Mouse (Mus musculus) embryonic stem cell, embryonic (primary cell): ENCODE results near the gene Amacr.

Experiments used
- CTCF ChIA-PET, 4 experiments: fragments of 300-600 bp in 2 of 4; fragments of 350-600 bp in 2 of 4; sonication (Branson Sonifier 250); formaldehyde crosslinking; loops; one replicate each; lab custom pipeline; 2022; ENCODE audit warnings: inconsistent platforms in 2 of 4; lab: Charles Lee
- POLR2A ChIA-PET, 4 experiments: fragments of 300-600 bp in 2 of 4; fragments of 350-600 bp in 2 of 4; sonication (Branson Sonifier 250); formaldehyde crosslinking; loops; one replicate each; lab custom pipeline; 2022; ENCODE audit warnings: antibody characterized with exemption in 4 of 4, inconsistent platforms in 1 of 4; lab: Charles Lee

Amacr gene

DNA sequence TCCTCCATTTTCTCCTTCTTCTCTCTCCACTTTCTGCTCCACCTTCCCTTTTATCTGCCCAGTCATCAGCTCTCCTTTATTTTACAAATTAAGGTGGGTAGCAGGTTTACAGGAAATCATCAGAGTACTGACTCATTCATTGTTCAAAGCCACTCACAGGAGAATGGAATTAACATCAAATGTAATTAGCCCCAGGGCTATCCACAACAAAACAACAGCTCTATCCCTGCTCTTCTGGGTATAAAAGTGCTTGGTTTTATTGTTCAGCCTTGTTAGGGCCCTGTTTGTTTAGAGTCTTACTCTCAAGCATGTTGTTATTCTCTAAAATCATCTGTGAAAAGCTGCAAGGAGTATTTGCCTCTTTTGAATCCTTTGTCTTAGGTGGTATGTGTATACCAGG is 4.4 kb upstream of the Amacr start:
- POLR2A ChIA-PET, result interaction anchor here in 3 of 4 experiments (0.5 to 1.7 kb wide), 14 partner anchors 8 to 423 kb away, joined by 3 to 6 read pairs (median 3); partner anchors contain the start of genes C1qtnf3 (in 1 of the 3), Slc45a2 (in 1 of the 3) and Tars (in 1 of the 3)
- CTCF ChIA-PET, result interaction anchor here in 3 of 4 experiments (0.6 to 1.7 kb wide), 3 partner anchors 56 to 60 kb away, joined by 3 to 5 read pairs (median 4); no protein-coding TSS in a partner anchor

DNA sequence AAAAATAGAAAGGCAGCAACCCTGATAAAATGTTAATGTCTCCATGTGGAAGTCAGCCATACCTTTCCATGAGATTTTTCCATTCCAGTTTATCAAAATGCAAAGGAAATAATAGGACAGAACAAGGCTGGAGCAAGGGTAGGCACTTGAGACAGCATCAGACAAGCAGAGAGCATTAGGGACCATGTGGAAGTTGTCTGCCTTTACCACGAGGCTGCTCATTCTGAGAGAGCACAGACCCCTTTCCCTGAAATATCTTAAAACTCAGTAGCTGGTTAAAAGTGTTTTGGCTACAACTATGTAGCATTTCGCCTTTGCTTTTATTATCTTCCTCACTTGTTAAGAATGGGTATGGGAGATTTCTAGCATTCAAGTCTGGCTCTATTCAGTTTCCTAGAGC is 844 bp upstream of the Amacr start:
- CTCF ChIA-PET, result interaction anchor here (0.8 to 2.4 kb wide), 4 partner anchors 60 kb away, joined by 3 to 10 read pairs (median 7); no protein-coding TSS in a partner anchor
- POLR2A ChIA-PET, result interaction anchor here in 3 of 4 experiments (0.7 to 2.8 kb wide), 20 partner anchors 11 to 510 kb away, joined by 3 to 17 read pairs (median 5); partner anchors contain the start of genes C1qtnf3 (in 2 of the 3), Dnajc21 (in 2 of the 3), Rai14 (in 1 of the 3) and Rxfp3 (in 1 of the 3)

DNA sequence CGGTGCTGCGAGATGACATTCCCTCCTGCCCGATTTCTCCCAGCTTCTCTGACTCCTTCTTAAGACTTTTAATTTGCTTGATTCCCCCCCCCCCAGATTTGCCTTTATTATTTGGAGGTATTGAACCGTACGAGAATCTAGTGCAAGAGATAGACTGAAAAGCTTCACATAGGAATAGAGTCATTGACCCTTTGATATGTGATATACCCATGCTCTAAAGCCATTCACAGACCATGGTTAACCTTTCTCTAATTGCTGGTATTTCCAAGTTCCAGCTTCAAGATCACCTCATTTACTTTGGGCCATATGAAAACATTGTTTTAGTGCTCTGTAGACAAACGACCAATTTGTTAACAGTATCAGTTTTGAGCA is 494 bp downstream of the Amacr start:
- POLR2A ChIA-PET, result interaction anchor here (0.6 to 2.8 kb wide), 63 partner anchors 8 to 1108 kb away, joined by 3 to 17 read pairs (median 4); partner anchors contain the start of genes Tars (in 3 of the 4), Dnajc21 (in 2 of the 4), Rai14 (in 2 of the 4) and Rxfp3 (in 2 of the 4)

DNA sequence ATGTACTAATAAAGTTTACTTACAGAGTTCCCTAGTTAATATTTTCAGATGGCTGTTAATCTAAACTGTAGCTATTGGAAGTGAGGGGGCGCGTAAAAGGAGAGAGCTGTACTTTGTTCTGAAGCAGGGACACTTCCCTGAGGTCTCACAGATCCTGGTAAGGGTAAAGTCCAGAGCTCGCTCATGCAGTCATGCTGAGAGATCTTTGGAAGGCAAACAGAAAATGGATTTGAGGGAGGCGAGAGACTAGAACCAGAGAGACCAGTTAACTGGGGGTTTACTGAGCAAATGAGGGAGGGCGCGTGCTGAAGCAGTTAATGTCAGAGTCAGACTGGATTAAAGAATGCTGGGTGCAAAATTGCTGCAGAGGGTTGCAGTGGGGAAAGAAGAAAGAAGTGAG is 4.2 kb downstream of the Amacr start:
- POLR2A ChIA-PET, result interaction anchor here in 3 of 4 experiments (0.6 to 1.0 kb wide), 4 partner anchors 8 to 1795 kb away, joined by 3 to 5 read pairs (median 4); partner anchors contain the start of gene Dnajc21 (in 1 of the 3)
- CTCF ChIA-PET, result interaction anchor here in 1 of 4 experiments (0.9 kb wide), 1 partner anchor 65 kb away, joined by 3 read pairs; no protein-coding TSS in a partner anchor

More for the DNA sequence above, 494 bp downstream of the Amacr start:
- CTCF ChIA-PET, result interaction anchor here (0.5 to 1.6 kb wide), 11 partner anchors 9 to 353 kb away, joined by 3 to 11 read pairs (median 4); no protein-coding TSS in a partner anchor

DNA sequence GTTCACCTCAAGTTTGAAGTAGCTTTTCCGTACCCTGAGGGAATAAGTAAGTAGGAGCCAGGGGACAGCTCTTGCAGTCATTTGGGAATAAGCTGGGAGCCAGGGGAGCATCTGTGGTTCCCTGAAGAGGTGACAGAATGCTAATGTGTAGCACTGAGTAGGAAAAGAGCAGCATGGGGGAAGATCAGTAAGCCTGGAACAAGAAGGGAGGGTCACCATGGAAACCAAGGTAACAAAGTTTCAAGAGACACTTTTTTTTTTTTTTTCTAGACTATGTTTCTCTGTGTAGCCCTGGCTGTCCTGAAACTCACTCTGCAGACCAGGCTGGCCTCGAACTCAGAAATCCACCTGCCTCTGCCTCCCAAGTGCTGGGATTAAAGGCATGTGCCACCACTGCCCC is 4.9 kb downstream of the Amacr start:
- ChIA-PET CTCF (interaction anchor here in 1 of 4 experiments (0.9 kb wide), 1 partner anchor 66 kb away, joined by 3 read pairs; no protein-coding TSS in a partner anchor), POLR2A (interaction anchor here in 1 of 4 experiments (1.1 kb wide), 1 partner anchor 413 kb away, joined by 3 read pairs; the partner anchor contains the start of gene Tars)

DNA sequence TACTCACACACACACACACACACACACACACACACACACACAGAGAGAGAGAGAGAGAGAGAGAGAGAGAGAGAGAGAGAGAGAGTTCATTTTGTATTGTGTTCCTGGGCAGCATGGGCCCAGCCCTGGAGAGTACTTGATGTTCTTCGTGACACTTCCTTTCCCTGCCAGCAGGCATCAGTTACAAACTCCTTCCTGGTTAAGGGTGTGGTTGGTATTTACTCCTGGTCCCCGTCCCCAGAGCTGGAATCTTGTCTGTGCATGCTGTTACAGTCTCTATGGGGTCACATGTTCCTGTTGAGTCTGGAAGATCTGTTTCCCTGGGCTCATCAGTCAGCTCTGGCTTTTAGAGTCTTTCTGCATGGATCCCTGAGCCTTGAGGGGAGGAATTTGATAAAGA is 8.9 kb downstream of the Amacr start:
- CTCF ChIA-PET, result interaction anchor here in 3 of 4 experiments (0.5 to 2.5 kb wide), 9 partner anchors 9 to 520 kb away, joined by 3 to 16 read pairs (median 4); partner anchors contain the start of genes Amacr (in 1 of the 3) and Dnajc21 (in 1 of the 3)
- POLR2A ChIA-PET, result interaction anchor here in 3 of 4 experiments (0.7 to 1.6 kb wide), 5 partner anchors 9 to 1048 kb away, joined by 3 to 14 read pairs (median 4); partner anchors contain the start of gene Amacr (in 3 of the 3)

DNA sequence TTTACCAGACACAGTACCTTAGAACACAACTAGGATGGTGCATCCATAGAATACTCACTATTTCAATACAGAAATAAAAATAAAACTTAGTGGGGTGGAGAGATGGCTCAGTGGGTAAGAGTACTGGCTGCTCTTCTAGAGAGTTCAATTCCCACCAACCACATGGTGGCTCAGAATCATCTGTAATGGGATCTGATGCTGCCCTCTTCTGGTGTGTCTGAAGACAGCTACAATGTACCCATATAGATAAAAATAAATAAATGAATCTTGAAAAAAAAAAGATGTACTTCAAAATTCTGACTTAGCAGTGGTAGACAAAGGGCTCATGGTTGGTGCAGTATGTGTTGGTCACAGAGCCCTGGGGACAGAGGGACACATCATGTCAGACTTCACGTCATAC is 10.0 kb downstream of the Amacr start:
- ChIA-PET POLR2A (interaction anchor here in 3 of 4 experiments (0.6 to 1.6 kb wide), 4 partner anchors 10 to 297 kb away, joined by 3 to 14 read pairs (median 7); partner anchors contain the start of gene Amacr (in 3 of the 3)), CTCF (interaction anchor here in 3 of 4 experiments (0.6 to 2.5 kb wide), 5 partner anchors 10 to 71 kb away, joined by 3 to 16 read pairs (median 4); partner anchors contain the start of gene Amacr (in 1 of the 3))

DNA sequence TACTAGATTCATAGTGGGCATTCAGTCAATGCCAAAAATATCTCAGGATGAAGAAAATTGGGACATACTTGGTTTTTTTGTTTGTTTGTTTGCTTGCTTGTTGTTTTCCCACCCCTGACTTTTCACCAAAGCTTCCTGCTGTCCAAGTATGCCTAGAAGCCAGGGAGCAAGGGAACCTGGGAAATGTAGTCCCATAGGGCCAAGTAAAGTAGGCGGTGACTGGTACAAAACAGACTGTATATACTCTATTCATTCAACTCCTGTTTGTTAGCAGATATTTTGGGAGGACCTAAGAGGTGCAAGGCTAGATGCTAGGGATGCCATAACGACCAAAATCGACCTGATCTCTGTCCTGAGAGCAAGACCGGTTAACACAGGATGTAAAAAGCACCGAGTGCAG is 18.3 kb downstream of the Amacr start:
- POLR2A ChIA-PET, result interaction anchor here in 3 of 4 experiments (0.5 to 2.0 kb wide), 7 partner anchors 18 to 993 kb away, joined by 3 to 11 read pairs (median 3); partner anchors contain the start of genes Tars (in 2 of the 3) and Amacr (in 1 of the 3)
- CTCF ChIA-PET, result interaction anchor here in 2 of 4 experiments (1.0 to 1.7 kb wide), 2 partner anchors 9 to 79 kb away, joined by 4 read pairs; no protein-coding TSS in a partner anchor

DNA sequence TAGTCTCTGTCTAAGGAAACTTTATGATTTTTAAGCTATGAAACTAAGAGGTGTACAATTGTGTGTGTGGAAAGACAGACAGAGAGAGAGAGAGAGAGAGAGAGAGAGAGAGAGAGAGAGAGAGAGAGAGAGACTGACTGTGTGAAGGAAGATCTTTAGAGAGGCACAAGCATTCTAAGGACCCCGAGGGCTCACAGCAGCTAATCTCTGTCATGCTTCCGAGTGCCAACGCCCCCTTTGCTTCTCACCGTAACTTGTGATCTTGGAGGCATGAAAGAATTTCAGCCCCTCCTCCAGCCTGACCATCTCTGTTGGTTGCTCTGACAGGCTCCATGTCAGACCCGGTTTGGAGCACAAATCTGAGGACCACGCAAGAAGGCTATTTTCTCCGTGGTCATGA is 18.9 kb downstream of the Amacr start, which contains the start of gene Slc45a2:
TSS of gene Slc45a2 (plus strand) at position 301 of the 400 bp plus-strand sequence.
- ChIA-PET POLR2A (interaction anchor here in 2 of 4 experiments (1.0 to 2.0 kb wide), 5 partner anchors 19 to 399 kb away, joined by 3 to 11 read pairs (median 4); partner anchors contain the start of genes Tars (in 2 of the 2) and Amacr (in 1 of the 2)), CTCF (interaction anchor here in 2 of 4 experiments (1.0 to 1.7 kb wide), 2 partner anchors 8 to 80 kb away, joined by 4 read pairs; no protein-coding TSS in a partner anchor)

DNA sequence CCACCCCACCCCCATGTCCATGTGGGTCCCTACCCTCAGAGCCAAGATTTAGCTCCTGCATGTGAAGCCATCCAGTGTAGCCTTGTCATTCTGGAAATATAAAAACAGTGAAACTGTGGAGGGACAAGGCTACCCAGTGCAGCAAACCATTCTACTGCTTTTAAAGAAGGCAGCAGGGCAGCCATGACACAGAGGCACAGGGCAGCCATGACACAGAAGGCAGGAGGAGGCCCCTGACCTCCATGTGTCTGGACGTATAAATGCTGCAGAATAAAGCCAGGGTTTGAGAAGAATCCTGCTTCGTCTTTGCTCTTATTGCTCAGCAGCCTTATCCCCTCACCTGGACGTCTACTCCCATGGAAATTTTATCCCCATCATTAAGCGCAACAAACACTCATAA is 22.2 kb downstream of the Amacr start:
- ChIA-PET POLR2A (interaction anchor here in 1 of 4 experiments (1.2 kb wide), 1 partner anchor 22 kb away, joined by 3 read pairs; the partner anchor contains the start of gene Amacr), CTCF (interaction anchor here in 1 of 4 experiments (1.0 kb wide), 1 partner anchor 22 kb away, joined by 3 read pairs; the partner anchor contains the start of gene Amacr)

DNA sequence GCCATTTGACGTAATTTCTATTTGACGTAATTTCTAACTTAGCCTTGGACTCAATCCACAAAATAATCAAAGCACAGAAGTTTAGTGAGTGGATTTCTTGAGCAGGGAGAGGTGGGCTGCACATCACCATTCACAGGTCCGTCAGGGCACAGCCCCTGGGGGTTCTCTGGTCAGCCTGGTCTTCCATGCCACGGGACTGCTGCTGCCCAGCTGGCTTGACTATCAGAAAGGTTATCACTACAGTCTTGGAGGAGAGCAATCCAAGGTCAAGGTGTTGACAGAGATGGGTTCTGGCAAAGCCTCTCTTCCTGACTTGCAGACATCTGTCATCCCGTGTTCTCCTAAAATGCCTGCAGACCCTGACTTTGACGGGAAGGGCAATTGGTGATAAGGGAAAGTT is 23.1 kb downstream of the Amacr start:
- ChIA-PET POLR2A (no interaction called here), CTCF (interaction anchor here in 1 of 4 experiments (1.3 kb wide), 1 partner anchor 402 kb away, joined by 3 read pairs; no protein-coding TSS in a partner anchor)

DNA sequence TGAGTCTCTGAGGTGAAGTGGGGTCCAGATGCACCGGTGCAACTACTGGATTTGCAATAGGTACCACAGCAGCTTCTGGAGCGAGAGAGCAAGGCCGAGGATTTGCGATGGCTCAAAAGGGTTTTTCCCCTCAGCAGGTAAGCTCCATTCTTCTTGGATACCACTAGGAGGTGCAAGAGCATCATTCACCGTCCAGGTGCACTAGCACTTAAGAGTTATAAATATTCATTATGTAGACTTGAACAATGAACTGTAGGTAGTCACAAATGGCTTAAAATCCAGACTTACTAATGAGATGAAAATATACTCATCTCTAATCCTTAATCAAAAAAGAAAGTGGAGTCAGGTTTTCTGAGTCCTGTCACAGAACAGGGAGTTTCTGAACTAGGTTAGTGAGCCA is 27.2 kb downstream of the Amacr start:
- ChIA-PET CTCF (interaction anchor here (0.6 to 2.4 kb wide), 21 partner anchors 8 to 398 kb away, joined by 3 to 27 read pairs (median 4); partner anchors contain the start of genes Rxfp3 (in 2 of the 4), Amacr (in 1 of the 4) and Slc45a2 (in 1 of the 4)), POLR2A (interaction anchor here in 1 of 4 experiments (0.5 to 1.2 kb wide), 3 partner anchors 56 to 379 kb away, joined by 3 to 4 read pairs (median 3); partner anchors contain the start of gene Adamts12)

DNA sequence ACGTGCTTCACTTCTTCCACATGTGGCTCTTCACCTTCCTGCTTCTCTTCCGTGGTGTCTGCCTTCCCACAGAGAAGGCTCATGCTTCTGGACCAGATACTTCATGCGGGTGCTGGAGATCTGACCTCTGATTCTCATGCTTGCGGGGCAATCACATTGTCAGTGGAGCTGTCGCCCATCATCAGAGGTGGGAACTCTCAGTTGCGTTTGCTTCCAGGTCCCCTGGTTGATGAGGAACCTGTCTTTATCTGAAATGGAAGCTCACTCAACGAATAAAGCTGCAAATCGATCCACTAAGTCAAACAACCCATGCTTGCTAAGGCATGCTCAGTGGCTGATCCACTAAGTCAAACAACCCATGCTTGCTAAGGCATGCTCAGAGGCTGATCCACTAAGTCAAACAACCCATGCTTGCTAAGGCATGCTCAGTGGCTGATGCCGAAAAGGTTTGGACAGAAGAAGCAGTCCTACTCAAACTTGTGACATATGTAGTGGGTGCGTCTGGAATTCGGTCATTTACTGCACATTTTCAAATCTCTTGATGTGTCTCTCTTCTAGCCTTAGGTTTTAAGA is 29.5 kb downstream of the Amacr start:
- ChIA-PET POLR2A (no interaction called here), CTCF (no interaction called here)

DNA sequence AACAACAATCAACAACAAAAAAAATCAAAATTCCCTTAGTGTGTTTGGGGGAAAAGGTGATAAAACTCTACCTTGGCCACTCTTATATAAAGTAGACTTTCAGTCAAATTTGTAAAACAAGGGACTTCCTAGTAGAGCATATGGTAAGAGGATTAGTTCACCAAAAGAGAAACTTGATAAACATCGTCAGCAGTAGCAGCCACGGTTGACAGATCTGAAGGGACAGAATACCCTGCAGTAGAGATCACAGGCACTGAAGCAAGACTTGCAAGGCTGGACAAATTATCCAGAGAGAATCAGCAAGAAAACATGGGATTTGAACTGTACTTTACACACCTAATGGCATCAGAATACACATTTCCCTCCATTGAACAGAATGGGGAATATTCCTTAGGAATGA is 33.4 kb downstream of the Amacr start:
- CTCF ChIA-PET, result no interaction called here
- POLR2A ChIA-PET, result interaction anchor here in 1 of 4 experiments (0.8 kb wide), 1 partner anchor 385 kb away, joined by 5 read pairs; no protein-coding TSS in a partner anchor

DNA sequence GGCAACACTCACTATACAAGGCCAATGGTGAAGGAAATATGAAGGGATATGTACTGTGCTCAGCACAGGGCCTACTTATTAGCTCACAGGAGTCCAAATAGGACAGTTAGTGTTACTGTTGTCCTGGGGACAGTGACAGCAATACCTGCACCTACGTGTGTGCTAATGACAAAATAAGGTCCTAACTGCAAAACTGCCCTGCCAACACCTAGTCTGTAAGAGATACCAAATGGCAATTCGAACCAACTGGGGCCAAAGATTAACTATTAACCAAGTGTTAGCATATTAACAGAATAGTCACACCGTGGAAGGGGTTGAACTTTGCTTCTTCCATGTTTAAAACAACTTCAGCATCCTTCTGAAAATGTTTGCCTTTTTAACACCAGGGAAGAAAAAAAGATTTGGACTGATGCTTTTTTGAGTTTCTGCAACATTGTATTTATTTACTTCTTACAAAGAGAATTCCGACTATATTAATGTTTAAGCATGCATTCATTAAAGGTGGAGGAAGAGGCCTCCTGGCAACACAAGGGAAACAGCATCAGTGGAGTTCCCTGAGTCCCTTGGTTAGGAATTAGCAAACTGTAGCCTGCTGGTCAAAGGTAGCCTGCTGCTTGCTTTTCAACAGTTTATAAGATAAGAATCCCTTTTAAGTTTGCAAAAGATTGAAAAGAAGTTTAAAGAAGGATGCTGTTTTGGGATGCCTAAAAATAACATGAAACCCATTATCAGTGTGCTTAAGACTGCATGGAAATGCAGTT is 45.4 kb downstream of the Amacr start:
- ChIA-PET POLR2A (no interaction called here), CTCF (no interaction called here)

DNA sequence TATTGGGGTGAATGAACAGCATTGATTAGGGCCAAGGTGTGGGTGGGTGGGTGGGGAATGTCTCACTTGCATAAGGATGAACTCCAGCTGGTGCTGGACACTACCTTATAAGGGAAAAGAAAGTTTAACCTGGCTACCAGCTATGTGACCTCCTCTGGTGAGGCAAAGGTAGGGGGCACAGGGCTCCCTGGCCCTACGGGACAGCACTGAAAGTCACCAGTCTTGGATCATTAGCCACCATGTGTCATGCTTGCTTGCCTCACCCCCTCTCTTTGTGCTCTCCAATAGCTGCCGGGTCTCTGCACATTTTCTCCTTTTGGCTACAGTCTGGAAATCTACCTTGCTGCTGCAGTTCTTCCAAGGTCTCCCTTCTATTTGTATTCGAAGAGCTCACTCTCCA is 48.6 kb downstream of the Amacr start:
- POLR2A ChIA-PET, result no interaction called here
- CTCF ChIA-PET, result no interaction called here

DNA sequence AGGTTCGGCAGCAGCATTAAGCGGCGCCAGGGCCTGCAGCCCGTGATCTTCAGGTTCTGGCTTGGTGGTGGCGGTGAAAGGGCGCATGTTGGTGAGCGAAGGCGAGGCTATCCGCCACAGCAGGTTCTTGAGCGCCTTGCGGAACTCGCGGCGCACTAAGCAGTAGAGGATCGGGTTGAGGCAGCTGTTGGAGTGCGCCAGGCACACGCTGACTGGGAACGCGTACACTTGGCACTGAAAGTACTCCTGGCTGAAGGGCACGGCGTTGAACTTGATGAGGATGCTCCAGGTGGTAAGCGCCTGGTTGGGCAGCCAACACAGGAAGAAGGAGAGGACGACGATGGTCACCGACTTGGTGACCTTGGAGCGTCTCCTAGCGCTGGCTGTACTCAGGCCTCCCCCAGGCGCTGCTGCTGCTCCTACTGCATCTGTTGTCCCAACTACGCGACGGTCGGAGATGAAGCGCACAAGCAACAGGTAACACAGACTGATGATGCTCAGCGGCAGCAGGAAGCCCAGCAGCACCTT is 54.5 kb downstream of the Amacr start:
- ChIA-PET POLR2A (interaction anchor here in 2 of 4 experiments (1.1 to 2.1 kb wide), 3 partner anchors 54 to 347 kb away, joined by 3 to 7 read pairs (median 3); partner anchors contain the start of gene Amacr (in 2 of the 2)), CTCF (interaction anchor here in 3 of 4 experiments (0.6 to 3.4 kb wide), 5 partner anchors 54 to 372 kb away, joined by 3 to 21 read pairs (median 5); no protein-coding TSS in a partner anchor)
